Mouse (Mus musculus) retina, embryonic 14.5 days (tissue): ENCODE results near the gene Muc13.
A peak's percentile ranks its signal among the peaks of the same experiment; 100 is the strongest.

Source experiments
- DNase-seq: peaks from one replicate; pipeline ENCODE4 v3.0.0-alpha.2; 2015; ENCODE audit warnings: low spot score

Gene Muc13

DNA sequence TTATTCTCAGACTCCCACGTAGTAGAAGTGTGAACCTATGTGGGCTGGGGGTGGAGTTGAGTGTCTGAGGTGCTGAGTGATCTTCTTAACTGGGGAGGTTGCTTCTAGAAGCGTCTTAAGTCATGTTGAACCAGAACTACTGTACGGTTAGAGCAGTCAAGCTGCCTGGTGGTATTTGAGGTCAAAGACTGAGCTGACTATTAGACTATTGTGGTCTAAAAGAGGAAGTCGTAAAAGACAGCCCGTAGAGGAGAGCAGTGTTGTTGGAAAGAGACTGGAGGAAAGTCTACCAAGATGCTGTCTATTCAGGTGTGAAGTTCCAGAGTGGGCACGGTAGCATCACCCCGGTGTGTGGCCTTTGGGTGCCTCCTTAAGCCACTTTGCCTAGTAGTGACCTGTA lies 24.0 kb upstream of the Muc13 start:
- no peak for DNase-seq

DNA sequence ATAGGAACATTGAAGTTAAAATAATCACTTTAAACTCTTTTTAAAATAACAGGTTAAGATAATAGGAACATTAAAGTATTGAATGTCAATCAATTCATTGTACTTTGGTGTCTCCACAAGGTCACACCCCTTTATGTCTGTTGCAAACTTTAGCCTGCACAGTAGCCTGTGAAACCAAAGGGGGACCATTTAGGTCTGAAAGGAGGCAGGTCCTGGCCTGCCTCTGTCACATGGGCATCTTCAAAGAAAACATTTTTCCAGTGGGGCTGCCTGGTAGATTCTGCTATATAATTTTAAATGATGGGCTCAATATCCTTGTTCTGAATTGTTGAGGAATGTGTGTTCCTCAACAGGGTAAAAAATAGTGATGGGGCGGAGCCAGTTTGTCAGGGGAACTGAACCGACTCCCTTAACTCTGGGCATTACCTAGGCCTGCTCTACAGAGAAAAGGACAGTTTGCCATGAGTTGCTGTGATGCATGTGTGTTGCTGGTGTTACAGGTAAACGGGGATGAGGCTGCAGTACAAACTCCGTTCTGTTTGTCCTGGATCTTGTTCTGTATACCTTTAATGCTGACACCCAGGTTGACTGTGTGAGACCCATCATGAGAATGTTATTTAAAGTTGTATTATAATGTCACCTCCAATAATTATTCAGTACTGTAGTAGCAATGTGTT lies 22.9 kb upstream of the Muc13 start:
- no peak for DNase-seq

- no peak for DNase-seq
These were observed 21.0 kb upstream of the Muc13 start for GRCm38 (mm10) chr16:33772809-33773208.

GRCm38 (mm10) chr16:33774972-33775371 lies 18.9 kb upstream of the Muc13 start:
- DNase-seq: no peak

DNA sequence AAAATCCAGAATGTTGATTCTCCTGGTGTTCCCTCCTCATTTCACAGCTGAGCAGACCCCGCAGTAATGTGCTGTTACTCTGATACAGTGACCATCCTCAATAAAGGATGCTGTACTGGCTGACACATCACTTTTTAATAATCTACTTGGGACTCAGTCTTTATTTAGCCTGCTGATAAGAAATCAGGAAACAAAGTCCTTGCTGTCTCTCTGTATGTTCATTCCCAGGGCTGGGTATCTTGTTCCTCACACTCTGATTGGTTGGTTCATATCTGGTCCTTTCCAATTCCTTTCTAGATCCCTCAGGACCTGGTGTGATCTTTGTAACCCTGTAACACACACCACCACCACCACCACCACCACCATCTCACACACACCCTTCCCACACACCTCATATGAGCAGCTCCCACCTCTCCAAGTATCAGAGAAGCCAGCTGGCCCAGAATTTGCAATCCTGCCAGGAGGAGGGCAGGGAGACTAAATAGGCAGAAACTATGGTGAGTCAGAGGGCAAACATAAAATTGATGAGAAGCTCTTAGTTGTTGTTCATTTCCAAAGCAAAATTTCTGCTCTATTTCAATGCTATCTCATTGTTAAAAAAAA lies 18.0 kb upstream of the Muc13 start:
- no peak for DNase-seq

DNA sequence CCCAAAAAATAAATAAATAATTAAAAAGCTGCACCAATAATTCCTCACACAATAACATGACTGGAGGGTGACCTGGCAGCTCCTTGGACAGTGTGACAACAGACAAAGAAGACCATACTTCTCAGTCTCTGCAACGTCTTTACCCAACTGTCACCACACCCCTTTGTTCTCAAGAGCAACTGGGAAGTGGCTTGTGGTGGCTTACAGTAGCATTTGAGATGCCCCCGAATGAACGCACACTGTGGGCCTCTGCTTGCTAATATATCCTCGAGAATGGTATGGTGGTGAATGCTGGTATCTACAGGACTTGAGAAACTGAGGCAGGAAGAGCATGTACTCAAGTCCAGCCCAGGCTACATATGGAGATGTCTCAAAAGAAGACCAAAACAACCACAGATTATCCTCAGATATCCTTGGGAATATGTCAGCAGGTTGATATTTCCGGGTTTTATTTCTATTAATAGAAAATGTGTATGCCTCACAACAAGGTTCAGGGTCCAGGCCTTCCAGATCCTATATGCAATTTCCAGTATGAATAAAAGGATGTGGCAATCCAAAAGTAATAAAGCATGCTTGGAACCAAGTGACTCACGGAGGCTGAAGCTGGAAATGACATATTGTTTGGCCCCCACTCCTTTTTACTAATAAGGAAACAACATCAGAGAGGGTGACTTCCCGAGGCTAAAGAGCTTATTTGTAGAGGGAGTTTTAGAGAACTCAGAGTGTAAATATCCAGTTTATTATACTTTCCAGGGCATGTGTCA lies 16.9 kb upstream of the Muc13 start:
- no peak for DNase-seq

DNA sequence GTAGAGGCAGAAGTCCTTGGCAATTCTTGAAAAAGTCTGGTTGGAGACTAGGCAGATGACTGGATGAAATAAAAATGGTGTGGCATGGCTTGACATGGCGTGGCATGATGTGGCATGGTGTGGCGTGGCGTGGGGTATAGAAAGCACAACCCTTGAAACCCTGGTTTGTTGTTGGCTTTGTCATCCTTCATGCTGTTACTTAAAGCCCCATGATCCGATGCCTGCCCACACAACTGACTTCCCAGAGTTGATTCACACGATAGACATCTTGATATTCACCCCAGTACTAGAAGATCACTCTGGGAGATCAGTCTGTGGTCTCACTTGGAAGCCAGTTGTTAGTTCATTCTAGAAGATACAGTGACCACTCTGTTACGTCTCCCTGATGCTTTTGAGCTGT lies 16.2 kb upstream of the Muc13 start:
- DNase-seq: no peak

DNA sequence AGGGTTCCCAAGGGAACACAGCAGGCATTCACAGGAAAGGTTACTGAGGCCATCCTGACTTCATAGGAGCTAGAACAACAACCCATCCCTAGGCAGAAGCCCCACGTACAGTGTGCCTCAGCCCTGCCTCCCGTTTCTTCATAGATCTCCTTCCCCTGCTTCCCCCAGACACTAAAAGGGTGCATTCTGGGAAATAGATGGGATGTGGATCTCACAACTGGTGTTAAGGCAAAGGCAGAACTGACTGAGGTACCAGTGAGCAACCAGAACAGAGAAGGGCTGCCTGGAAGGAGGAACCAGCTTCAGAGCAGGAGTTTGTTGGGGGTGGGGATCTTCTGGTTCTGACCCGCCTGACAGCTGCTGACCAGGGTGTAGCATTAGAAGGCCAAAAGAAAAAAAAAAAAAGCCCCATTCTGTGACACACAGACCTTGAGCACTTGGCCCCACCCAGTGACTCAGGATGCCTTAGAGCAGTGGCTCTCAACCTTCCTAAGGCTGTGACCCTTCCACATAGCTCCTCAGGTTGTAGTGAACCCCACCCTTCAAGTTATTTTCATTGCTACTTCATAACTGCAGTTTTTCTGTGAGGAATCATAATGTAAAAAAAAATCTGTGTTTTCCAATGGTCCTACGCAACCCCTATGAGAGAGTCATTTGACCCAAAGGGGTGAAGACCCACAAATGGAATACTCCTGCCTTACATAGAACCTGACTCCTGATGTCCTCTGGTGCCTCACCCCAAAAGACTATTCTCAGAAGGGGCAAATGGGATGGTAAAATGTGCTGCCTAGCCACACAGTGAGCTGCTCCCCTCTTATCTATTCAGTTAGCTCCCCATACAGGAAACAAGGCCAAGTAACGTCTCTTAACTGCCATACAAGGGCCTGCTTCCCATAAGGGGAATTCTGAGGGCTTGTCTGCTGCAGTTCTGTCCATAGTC lies 11.8 kb upstream of the Muc13 start:
- no peak for DNase-seq

- no peak for DNase-seq
These were observed 11.1 kb upstream of the Muc13 start for GRCm38 (mm10) chr16:33782729-33783091.

- DNase-seq: no peak
These were observed 9.3 kb upstream of the Muc13 start for GRCm38 (mm10) chr16:33784547-33784946.

DNA sequence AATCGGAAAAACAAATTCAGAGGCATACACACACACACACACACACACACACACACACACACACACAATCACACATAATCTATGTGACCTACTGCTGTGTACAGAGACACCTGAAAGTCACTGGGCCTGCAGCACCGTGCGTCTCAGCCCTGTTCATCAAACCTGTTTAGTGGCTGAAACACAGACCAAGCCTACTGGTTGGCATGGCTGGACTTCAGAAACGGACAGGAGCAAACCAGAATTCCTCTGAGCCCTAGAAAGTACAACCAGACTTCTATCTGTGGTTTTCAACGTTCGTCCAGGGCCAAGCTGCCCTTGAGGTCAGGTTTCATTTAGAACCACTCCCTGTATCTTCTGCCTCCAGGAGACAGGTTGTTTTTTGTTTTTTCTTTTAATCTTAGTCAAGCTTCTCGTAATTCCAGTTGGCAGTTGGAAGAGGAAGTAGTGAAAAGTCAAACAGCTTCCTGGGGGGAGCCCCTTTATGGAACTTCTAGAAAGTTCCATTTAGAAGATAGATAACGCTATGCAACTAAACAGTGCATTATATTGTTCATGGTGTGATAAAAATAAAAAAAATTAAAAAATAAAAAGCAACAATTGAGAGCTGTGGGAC lies 8.6 kb upstream of the Muc13 start:
- DNase-seq: no peak

GRCm38 (mm10) chr16:33786657-33787390 lies 7.0 kb upstream of the Muc13 start:
- no peak for DNase-seq

DNA sequence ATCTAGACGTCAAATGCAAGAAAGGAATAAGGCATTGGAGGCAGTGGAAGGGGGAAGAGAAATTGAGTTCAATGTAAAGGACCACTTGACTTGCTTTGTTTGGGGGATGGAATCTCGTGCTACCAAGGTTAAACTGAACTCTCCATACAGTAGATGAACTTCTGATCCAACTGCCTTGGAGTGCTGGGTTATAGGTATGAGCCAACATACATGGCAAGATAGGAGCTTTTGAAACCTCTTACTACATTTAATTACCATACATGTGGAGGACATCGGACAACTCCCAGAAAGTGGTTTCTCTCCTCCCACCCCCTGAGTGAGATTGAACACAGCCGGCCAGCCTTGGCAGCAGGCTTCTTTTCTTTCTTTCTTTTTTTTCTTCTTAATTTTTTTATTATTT lies 1.3 kb downstream of the Muc13 start:
- no peak for DNase-seq

DNA sequence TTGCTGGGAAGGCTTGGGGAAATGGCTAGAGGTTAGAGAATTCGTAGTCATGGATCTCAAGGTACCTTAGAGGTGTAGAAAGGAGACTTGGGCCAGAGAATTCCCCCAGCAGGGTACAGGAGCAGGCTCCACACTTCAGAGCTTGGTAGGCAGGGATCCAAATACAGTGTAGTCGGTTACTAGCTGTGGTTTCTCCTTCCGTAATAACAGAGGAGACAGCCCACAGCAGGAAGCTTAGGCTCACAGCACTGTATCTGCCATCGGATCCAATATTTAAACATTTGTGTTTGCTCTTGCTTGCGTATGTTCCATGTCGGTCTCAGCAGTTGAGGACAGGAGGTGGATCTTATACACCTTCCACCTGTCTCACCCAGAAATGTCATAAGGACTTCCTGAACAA lies 2.0 kb downstream of the Muc13 start:
- DNase-seq: no peak

DNA sequence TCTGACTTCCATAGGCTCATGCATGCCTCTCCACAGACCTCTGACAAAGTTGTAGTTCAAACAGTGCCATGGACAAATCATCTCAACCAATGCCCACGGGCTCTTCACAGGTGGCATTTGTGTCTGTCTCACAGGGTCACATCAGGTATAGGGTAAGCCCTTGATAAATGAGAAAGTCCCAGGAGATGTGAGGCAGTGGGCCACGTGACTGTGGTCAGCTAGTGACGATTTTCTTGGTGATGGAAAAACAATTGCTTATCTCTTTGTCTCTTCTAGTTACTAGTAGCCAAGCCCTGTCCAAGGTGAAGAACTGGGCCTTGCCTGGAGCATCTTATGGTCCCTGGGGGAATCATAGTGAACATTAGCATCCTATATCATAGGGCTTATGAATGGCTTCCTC lies 2.9 kb downstream of the Muc13 start:
- DNase-seq: no peak

DNA sequence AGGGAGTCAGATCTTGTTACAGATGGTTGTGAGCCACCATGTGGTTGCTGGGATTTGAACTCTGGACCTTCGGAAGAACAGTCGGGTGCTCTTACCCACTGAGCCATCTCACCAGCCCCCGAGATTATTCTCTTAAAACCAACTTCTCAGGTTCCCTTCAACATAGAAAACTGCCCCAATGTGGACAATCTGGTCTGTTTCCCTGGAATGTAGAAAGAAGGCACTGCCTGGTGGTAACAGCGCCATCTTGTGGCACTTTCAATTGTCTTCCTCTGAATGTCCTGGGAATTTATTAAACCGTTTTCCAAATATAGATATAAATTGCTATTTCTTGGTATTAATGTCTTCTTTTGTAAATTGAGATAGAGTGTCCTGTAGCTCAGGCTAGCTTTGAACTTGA lies 4.0 kb downstream of the Muc13 start:
- peak; percentile 77 for DNase-seq

GRCm38 (mm10) chr16:33810002-33810401 lies 16.2 kb downstream of the Muc13 start:
- no peak for DNase-seq

DNA sequence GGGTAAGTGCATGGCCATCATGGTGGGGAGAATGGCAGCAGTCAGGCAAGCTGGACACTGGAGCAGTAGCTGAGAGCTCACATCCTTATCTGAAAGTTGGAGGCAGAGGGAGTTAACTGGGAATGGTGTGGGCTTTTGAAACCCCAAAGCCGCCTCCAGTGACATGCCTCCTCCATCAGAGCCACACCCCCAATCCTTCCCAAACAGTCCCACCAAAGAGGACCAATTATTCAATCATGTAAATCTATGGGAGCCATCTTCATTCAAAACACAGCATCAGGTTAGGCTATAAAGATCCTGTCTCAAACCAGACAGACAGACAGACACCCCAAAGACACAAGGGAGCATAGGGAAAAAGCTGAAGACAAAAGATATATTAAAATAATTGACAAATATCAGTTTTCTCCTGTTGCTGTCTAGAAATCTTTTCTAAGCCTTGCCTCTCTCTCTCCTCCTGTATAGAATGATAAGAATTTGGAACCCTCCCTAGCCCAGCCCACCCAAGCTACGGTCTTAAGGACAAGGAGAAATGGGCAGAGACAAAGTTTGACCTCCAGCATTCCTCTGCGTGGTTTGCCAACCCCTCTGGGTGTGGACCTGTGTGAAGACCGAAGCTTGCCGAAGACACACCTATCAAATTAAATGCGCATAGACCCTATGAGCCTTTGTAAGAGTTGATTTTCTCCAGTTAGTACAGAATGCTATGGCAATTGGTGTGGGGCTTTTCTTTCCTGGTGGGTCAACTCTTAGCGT lies 24.8 kb downstream of the Muc13 start:
- DNase-seq: no peak

- DNase-seq: peak; percentile 95
These were observed 26.7 kb downstream of the Muc13 start for GRCm38 (mm10) chr16:33820269-33821178.
